Mouse (Mus musculus) gastrocnemius, adult 18-20 months (tissue): ENCODE results near the gene Srsf12. TPM values are rescaled to one million over a fixed set of nuclear protein-coding genes. Genes with fewer than 3 reads are reported as not detected.

Source experiments
- DNase-seq: peaks from one replicate; pipeline ENCODE4 v3.0.0; 2021; ENCODE audit warnings: low spot score
- long read RNA-seq, 2 experiments: library from polyadenylated mRNA; stranded (forward); transcript quantifications; one replicate each; pipeline ENCODE4 v2.0.0; 2021
- total RNA-seq, 2 experiments: library from RNA; stranded (reverse); gene quantifications; 2 replicates each; pipeline ENCODE4 v1.2.3; 2021

Gene Srsf12
- not detected for total RNA-seq
- long read RNA-seq, experiment 1: 0 reads
- long read RNA-seq, experiment 2: 0 reads

DNA sequence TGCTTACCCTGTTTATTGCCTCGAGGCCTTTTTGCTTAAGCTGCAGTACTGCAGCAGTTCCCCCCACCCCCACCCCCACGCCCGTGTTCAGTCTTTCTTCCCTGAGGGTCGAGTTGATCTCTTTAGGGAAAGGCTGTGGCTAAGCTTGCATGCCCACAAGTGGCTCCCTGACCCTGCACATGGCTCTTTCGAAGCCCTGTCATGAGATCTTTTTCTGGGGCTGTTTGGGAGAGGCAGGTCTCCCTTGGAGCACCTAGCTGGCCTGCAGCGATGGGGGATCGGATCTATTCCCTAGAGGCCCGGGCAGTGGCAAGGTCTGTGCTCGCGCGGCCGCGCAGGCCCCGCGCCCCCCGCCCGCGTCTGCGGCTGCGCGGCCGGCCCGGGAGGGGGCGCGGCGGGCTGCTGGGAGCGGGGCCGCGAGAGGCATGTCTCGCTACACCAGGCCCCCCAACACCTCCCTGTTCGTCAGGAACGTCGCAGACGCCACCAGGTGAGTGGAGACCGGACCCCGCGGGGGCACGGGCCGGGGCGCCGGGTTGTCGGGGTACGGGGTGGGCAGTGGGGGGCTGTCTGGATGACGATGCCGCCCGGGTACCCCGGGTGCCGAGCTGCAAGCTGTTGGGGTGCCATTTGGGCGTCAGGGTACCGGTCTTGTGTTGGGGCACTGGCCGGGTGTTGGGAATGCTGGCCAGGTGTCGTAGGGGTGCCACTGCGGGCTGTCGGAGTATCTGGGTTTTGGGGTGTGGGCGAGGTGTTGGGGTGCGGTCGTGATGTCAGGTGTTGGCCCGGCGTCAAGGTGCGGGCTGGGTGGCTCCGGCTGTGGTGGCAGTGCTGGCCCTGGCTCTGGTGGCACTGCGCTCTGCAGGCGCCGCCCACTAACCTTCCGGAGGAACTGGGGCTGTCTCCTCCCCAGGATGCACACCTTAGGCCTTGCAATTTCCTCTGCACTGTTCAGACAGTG, at the start of gene Srsf12:
TSS of gene Srsf12 (plus strand) at position 111 of the 961 bp plus-strand sequence.
- no peak for DNase-seq

DNA sequence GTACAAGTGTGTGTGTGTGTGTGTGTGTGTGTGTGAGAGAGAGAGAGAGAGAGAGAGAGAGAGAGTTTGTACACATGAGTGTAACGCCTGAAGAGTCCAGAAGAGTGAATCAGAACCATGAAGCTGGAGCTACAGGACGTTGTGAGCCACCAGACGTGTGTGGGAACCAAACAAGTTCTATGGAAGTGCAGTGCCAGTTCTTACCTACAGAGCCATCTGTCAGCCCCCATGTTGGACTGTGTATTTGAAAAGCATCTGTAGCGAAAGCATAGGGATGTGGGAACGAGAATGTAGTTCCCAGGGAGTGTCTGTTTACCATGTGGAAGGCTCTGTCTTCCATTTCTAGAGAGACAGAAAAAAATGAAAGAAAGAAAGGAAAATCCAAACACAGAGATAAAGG, 25.3 kb upstream of the Srsf12 start:
- no peak for DNase-seq

DNA sequence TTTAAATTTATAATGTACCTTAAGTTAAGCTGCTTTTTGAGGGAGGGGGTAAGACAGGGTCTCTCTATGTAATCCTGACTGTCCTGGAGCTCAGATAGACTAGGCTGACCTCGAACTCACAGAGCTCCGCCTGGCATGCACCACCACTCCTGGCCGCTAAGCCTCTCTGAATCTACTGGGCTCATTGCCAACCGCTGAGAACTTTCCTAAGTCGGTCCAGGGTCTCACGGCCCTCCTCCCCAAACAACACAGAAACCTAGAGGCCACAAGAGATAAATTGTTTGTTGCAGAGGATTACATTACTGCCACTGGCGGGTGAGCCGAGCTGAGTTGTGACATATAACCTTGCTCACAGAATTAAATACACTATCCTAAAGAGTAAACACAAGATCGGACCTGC, 20.6 kb upstream of the Srsf12 start:
- DNase-seq: peak; percentile 44

DNA sequence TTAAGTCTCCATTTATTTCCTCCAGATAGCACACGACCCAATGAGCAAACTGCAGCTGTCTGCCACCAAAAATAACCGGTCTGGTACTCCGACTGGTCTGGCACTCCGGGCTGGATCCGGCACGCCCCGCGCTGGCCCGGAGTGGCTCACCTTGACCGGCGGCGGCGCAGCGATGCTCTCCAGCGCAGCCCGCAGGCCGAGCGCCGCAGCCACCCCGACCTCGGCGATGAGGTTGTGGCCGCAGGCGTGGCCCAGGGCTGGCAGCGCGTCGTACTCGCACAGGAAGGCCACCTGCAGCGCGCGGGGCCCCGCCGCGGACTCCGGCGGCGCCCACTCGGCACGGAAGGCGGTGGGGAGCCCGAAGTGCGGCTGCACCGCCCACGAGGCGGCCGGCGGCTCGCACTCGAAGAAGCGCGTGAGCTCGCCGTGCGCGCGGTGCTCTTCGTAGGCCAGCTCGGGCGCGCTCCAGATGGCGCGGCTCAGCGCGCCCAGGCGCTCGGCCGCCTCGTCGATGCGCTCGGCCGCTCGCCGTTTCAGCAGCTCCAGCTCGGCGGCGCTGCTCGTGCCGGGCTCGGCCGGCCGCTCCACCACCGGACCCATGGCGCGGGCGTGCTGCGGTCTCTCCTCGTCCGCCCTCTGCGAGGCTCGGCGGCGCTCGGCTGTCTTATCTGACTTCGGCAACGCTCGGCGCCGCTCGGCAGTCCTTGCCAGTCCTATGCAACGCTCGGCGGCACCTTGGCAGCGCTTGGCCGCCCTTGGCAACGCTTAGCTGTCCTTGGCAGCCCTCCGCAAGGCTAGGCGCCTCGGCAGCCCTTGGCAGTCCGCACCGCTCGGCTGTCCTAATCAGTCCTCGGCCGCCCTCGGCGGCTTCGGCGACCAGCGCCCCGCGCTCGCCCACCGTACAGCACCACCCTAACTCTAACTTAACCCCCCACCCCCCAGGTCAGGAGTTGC, 19.7 kb upstream of the Srsf12 start:
- peak; percentile 93 for DNase-seq

DNA sequence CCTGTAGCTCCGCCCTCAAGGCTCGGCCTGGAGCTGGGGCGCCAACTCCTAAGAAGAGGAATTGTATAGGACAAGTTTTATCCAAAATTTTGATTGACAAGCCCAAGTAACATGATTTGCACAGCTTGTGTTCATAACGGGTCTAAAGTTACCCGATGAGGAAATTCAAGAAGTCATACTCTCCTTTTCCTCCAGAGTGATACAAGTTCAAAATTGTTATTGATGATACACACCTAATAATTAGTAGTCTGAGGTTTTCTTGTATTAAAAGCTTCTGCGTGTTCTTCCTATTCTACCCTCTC, 19.1 kb upstream of the Srsf12 start, which contains the start of gene Pm20d2:
TSS of gene Pm20d2 (minus strand) at position 3 of the 302 bp plus-strand sequence.
- no peak for DNase-seq

DNA sequence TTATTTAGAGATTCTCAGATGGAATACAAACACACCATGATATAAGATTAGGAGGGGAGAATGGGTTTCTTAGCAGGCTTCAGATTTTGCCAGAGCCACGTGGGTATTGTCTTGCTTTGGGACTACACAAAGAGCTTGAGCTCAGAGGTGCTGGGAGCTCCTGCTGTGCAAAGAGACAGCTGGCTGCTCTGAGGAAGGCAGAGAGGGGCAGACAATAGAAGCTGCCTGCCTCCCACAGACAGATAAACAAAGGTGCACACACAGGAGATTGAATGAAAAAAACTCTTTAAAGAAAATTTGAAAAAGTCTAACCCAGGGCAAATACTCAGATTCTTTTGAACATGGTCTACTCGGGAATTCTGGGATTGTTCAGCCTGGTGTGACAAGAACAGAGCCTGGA, 10.7 kb upstream of the Srsf12 start:
- no peak for DNase-seq

DNA sequence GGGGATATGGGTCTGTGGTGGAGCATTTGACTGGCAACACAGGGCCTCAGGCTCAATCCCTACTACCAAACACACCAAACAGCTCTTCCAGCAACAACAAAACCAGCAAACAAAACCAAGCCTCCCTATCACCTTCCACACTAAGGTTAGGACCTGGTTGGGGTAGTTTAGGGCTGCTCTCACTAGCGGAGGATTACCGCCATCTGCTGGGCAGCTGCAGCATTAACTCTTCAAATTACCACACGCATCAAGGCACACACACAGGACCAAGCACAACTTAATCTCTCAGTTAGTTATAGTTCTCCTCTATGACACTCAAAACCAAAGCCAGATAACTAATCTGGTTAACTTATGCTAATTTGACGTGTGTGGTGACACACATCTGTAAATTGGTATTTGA, 4.1 kb upstream of the Srsf12 start:
- DNase-seq: peak; percentile 49

DNA sequence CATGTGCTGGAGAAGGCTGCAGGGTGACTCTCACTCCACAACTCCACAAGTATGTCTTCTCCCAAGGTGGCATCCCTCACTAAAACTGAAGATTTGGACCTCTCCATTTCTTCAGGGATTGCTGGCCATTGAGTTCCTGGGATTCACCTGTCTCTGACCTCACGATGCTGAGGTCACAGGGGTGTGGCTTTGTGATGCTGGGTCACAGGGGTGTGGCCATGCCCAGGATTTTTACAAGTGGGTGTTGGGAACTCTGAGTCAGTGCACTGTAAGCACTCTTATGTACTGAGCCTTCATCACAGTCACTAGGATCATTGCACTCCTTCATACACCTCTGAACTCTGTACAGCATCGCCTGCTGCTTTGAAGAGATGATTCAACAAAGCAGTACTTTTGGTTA, 1.2 kb upstream of the Srsf12 start:
- DNase-seq: no peak

DNA sequence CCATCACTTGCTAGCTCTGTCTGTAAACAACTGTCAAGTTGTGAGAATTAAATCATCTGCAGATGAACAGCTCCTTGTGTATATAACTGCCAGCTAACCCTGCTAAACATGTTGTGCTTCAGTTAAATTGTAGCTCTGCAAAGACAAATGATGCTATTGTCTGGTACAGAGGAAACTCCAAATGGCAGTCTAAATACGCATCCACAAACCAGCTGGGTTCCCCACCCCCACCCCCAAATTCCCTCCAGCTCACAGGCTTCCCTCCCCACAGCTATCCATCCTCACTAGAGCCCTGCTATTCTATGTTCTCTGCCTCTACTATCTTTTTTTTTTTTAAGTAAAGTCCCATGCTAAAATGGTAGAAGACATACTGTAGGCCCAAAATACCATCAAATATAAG, 13.1 kb downstream of the Srsf12 start:
- no peak for DNase-seq

DNA sequence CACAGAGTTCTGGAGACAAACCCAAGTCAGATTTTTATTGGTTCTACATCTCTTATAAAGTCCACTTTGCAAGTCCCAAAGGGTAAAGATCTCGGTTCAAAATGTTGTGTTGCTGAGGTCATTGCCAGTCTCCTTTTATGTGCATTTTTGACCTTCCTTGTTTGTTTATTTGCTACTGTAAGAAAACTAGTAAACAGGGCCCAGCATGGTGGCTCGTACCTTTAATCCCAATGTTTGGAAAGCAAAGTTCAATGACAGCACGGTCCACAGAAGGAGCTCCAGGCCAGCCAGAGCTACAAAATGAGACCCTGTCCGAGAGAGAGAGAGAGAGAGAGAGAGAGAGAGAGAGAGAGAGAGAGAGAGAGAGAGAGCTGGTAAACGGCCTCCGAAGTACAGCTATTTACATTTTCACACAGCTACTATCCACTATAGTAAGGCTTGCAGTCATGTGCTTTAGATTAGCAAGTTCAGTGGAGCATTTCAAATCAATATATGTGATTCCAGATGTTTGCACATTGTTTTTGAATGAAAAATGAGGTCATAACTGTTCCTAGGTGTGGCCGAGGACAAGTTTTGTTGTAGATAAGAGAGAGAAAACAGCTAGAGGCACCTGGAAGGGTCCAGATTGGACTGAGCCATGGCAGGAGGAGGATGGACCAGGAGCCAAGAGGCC, 15.3 kb downstream of the Srsf12 start:
- no peak for DNase-seq

DNA sequence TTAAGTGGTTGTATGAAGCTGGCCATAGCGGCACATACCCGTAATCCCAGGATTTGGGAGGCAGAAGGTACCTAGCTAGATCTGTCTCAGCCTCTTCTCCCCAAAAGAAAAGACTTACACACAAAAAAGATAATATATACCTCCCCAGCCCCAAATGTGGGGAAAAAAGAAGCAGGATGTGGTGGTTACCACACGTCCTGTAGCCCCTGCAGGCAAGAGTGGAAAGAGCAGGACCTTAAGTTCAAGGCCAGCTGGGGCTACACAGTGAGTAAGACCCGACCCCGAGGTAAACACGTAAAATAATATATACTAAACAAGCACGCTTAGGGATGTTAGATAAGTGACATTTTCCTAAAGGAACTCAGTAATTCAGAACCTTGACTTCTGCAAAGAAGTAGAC, 18.4 kb downstream of the Srsf12 start:
- DNase-seq: no peak

DNA sequence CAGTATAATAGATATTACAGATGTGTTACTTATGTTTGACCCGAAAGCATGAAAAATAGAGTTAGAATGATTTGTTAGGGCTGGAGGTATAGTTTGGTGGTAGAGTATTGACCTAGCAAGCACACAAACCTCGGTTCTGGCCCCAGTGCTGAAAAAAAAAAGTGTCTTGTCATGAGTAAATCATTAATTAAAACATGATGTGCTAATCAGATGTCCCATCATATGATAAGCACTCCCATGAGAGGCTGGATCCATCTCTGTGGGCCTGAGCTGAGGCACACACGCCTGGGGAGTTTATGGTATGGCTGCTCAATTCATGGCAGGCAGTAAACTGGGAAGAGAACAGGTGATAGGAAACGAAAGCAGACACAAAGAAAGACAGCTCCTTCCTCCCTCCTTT, 20.8 kb downstream of the Srsf12 start:
- DNase-seq: no peak

DNA sequence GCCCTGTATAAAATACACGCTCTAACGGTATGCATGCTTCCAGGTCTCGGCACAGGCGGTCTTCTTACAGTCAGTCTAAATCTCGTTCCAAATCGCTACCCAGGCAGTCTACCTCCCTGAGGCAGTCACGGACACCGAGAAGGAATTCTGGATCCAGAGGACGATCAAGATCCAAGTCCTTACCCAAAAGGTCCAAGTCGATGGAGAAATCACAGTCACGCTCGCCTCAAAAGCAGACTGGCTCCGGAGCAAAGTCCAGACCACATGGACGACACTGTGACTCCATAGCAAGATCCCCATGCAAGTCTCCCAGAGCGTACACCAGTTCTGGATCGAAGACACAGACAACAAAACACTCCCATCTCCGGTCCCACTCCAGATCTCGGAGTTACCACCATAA, 22.1 kb downstream of the Srsf12 start:
- DNase-seq: no peak

DNA sequence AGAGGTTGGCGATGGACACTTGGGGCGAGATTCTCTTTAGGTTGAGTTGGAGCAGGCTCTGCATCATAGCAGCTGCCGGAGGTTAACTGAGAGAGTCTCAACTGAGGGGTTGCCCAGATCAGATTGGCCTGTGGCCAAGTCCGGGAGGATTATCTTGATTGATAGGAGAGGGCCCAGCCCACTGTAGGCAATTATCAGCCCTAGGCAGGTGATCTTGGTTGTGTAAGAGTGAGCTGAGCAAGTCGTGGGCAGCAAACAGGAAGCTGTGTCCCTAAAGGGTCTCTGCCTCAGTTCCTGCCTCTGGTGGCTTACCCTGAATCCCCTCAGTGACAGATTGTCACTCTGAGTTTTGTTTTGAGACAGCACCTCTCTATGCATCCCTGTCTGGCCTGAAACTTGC, 33.7 kb downstream of the Srsf12 start:
- DNase-seq: no peak

DNA sequence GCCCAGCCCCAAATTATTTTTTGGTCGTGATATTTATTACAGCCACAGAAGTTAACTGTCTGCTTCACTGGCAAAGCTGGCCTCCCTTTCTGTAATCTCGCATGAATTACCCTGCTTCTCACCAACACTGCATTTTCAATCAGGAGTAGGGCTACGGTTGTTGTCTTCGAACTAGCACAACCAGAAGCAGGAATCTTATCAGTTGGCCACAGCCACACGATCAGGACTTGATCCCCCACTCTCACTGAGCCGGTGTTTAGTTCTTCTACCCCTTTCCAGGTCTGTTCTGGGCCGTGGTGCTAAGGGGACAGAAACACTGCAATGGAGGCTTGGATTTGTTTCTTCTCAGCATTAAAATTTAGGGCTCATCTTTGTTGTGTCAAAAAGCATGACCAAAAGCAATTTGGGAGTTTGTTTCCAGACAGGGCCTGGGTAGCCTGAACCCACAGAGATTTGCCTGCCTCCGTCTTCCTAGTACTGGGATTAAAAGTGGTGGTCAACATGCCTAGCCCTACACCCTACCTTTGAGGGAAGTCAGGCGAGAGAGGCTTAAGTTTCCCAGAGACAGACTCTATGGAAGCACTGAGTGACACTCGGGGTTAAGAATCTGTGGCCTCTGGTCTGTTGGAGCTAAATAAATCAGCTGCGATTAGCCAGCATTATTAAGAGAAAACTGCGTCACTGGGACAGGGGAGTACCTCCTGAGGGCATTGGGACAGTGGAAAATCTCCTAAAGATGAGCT, 34.4 kb downstream of the Srsf12 start:
- DNase-seq: no peak

DNA sequence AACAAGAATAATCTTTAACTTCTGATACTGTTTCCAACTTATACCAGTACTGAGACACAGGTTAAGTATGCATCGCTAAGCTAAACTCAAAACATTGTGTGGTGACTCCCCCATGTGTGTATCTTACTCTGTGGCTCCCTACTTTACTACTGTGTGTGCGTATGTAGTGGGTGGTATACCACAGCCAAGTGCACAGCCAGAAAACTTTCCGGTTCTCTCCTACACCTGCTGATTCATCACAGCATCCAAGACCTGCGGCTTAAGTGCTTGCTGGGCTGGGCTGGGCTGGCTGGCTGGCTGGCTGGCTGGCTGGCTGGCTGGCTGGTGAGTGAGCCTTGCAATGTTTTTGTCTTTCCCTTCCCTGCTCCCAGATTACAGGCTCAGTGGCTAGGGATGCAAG, 35.1 kb downstream of the Srsf12 start:
- DNase-seq: no peak

DNA sequence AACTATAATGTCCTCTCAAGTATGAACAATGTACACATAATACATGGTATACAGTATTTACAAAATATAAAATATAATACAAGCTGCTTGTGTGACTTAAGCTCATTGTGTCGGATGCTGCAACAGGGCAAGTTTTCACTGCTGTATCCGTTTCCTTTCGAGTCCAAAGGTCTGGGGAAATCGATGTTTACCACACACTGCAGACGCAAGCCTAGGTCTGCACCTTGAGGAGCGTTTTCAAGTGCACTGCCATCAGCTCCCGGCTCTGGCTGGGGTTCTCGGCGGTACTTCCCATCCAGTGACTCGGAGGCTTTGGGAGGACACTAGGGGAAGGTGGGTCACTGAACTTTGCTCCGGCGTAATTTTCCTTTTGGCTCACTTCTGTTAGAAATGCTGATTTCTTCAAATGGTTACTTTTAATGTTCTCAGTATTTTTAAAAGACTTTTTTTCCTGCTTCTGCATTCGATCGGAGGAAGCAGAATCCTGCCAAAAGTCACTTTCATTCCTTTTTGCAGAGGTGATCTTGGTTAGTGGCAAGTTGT, 37.1 kb downstream of the Srsf12 start:
- DNase-seq: no peak

DNA sequence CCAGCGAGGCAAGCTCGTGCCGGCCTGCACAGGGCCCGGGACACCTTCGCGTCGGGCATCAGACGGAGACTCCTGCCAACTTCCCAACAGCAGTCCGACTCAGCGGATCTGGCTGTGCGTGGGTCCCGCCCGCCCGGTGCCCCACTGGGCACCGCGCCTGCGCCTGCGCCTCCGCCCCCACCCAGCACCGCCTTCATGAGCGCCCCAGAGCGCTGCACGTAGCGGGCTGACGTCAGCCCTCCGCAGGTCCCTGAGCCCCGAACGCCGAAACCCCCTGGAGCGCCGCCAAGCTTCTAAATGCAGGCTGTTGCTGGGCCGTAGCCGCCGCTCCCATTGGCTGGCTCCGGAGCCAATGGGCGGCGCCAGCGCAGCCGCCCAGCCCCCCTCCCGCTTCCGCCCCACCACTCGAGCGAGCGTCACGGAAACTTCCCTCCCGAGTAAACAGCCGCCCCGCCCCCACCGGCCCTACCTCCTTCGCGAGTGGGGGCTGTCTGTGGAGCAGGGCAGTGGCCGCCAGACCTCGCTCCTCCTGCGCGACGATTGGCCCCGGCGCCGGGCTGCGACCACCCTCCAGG, 38.8 kb downstream of the Srsf12 start:
- peak; percentile 99 for DNase-seq

DNA sequence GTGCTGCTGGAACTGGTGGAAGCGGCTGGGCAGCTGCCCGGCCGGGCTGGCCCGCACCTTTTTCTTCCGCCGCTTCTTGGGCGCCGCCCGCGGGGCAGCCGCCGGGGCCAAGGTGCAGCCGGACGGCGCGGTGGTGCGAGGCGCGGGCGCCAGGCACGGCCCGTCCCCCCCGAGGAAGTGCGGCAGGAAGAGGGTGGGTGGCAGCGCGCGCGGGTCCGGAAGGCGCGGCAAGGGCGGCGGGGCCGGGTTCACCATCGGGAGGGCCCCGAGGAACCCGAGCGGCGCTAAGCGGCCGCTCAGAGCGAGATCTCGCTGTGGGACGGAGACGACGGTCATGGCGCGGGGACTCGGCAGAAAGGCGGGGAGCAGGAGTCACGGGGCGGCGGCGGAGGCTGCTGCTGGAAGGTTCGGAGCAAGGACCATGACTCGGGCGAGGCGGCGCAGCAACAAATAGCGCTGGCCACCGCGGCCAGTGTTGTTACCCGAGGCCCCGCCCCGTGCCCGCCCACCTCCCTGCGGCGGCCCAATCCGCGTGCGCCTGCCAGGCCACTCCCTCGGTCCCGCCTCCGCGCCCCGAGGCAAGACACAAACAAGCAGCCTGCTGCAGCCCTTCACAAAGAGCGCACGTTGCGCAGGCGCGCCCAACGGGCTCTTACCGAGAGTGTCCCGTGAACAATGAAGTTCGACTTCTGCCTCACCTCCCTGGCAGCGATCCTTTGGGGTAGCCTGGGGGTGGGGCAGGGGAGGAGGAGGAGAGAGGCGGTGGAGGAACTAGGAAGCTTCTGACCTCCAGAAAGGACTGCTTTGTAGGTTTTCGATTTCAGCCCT, 39.5 kb downstream of the Srsf12 start:
- peak; percentile 97 for DNase-seq
